Mouse (Mus musculus) liver, embryonic 15.5 days (tissue): ENCODE measurements around the gene Col6a2. TPM values are rescaled to one million over a fixed set of nuclear protein-coding genes. Genes with fewer than 3 reads are reported as not detected.

Experiments used
- ATAC-seq: fragments of 200-750 bp; cut with Nextera tagmentation; 2 replicates; pipeline ENCODE4 v1.8.0; 2017; ENCODE audit warnings: moderate number of reproducible peaks, mild to moderate bottlenecking, moderate library complexity; ENCODE audit not compliant: insufficient read depth
- H3K27ac ChIP-seq: fragments of 300-500 bp; sonication (generic); replicated peaks from 2 replicates; pipeline ENCODE4 v1.5.1; 2015; ENCODE audit warnings: mild to moderate bottlenecking, inconsistent platforms
- H3K27me3 ChIP-seq: fragments of 300-500 bp; sonication (generic); 2 replicates; pipeline ENCODE4 v1.6.1; 2015; ENCODE audit warnings: mild to moderate bottlenecking, inconsistent platforms
- H3K36me3 ChIP-seq: fragments of 300-500 bp; sonication (generic); replicated peaks from 2 replicates; pipeline ENCODE4 v1.6.1; 2015; ENCODE audit warnings: moderate library complexity, mild to moderate bottlenecking, inconsistent platforms
- H3K4me1 ChIP-seq: fragments of 300-500 bp; sonication (generic); replicated peaks from 2 replicates; pipeline ENCODE4 v1.6.1; 2015; ENCODE audit warnings: inconsistent platforms
- H3K4me2 ChIP-seq: fragments of 300-500 bp; sonication (generic); 2 replicates; pipeline ENCODE4 v1.6.1; 2015; ENCODE audit warnings: moderate library complexity, mild to moderate bottlenecking, inconsistent platforms
- H3K4me3 ChIP-seq: fragments of 300-500 bp; sonication (generic); replicated peaks from 2 replicates; pipeline ENCODE4 v1.5.1; 2015; ENCODE audit warnings: mild to moderate bottlenecking, inconsistent platforms
- H3K9ac ChIP-seq: fragments of 300-500 bp; sonication (generic); 2 replicates; pipeline ENCODE4 v1.6.1; 2015; ENCODE audit warnings: moderate library complexity, mild to moderate bottlenecking, inconsistent platforms
- H3K9me3 ChIP-seq: fragments of 300-500 bp; sonication (generic); replicated peaks from 2 replicates; pipeline ENCODE4 v1.6.1; 2016; ENCODE audit warnings: inconsistent platforms
- WGBS: fragments of 180-500 bp; shearing (Covaris S2); methylation state at CpG from one replicate; pipeline ENCODE4 v1.1.7; 2015; ENCODE audit warnings: mixed read lengths; ENCODE audit not compliant: insufficient replicate concordance; 5-methylcytosine and 5-hydroxymethylcytosine counted together
- polyA plus RNA-seq: library from polyadenylated mRNA; unstranded; fragments of >200 nt; fragmentation: Nextera tagmentation; extraction: Ambion mirVana; gene quantifications from 2 replicates; pipeline ENCODE4 v1.2.1, GENCODE M21; 2015

The Col6a2 gene
- 9.8 and 10.6 TPM in 2 replicates for polyA plus RNA-seq

GRCm38 (mm10) chr10:76622928-76623680 is at the start of gene Col6a2:
TSS of gene Col6a2 (minus strand) at chr10:76623630.
- peak; percentile 42 for ATAC-seq
- WGBS = 4% methylated on average over 30 of the region's 31 CpGs
- Histone ChIP-seq H3K36me3 (no peaks in the 10 kb centered on the region), H3K4me2 (peak within 1 kb of the TSS; percentile 38), H3K4me3 (peak within 1 kb of the TSS; percentile 17; the same call in 1 of the 2 replicates), H3K27me3 (0 out of 2 replicates have a peak, but pooled peaks cover 3% of the 10 kb centered on the region), H3K9ac (no peak within 1 kb of the TSS), H3K27ac (no peak within 1 kb of the TSS), H3K4me1 (no peaks in the 10 kb centered on the region; the same call in 1 of the 2 replicates), H3K9me3 (no peaks in the 10 kb centered on the region)

- H3K9ac ChIP-seq = no peak overlapping the region
- H3K27me3 ChIP-seq = no peaks in the 10 kb centered on the region
- no peaks in the 10 kb centered on the region for H3K9me3 ChIP-seq
- 81% methylated on average over 9 of the region's 9 CpGs for WGBS
- no peak overlapping the region for H3K4me3 ChIP-seq
- H3K4me1 ChIP-seq = no peaks in the 10 kb centered on the region
- H3K27ac ChIP-seq = no peak overlapping the region
- H3K4me2 ChIP-seq = no peak overlapping the region
- no peak for ATAC-seq
- H3K36me3 ChIP-seq = no peaks in the 10 kb centered on the region
Measured at GRCm38 (mm10) chr10:76671939-76672338, 48.5 kb upstream of the Col6a2 start.

- ATAC-seq = no peak
- no peaks in the 10 kb centered on the region for H3K4me1 ChIP-seq
- 32% methylated on average over 7 of the region's 7 CpGs for WGBS
- H3K9me3 ChIP-seq = no peaks in the 10 kb centered on the region
- no peak overlapping the region for H3K27ac ChIP-seq
- no peaks in the 10 kb centered on the region for H3K27me3 ChIP-seq
- H3K4me2 ChIP-seq = no peak overlapping the region
- no peaks in the 10 kb centered on the region for H3K36me3 ChIP-seq
- no peak overlapping the region for H3K9ac ChIP-seq
- H3K4me3 ChIP-seq = no peak overlapping the region
Measured at GRCm38 (mm10) chr10:76668947-76669284, 45.5 kb upstream of the Col6a2 start.

- Histone ChIP-seq H3K9me3 (no peaks in the 10 kb centered on the region), H3K4me3 (no peak overlapping the region), H3K4me2 (no peak overlapping the region), H3K9ac (no peak overlapping the region), H3K36me3 (no peaks in the 10 kb centered on the region), H3K4me1 (no peaks in the 10 kb centered on the region), H3K27me3 (no peaks in the 10 kb centered on the region), H3K27ac (no peak overlapping the region)
- ATAC-seq = no peak
- WGBS = 73% methylated on average over 4 of the region's 4 CpGs
Measured at GRCm38 (mm10) chr10:76668261-76668946, 45.0 kb upstream of the Col6a2 start.

GRCm38 (mm10) chr10:76667197-76667805 is 43.9 kb upstream of the Col6a2 start:
- ATAC-seq = no peak
- Histone ChIP-seq H3K27ac (no peak overlapping the region), H3K36me3 (no peaks in the 10 kb centered on the region), H3K27me3 (no peaks in the 10 kb centered on the region), H3K4me2 (no peak overlapping the region), H3K4me3 (no peak overlapping the region), H3K4me1 (no peaks in the 10 kb centered on the region), H3K9ac (no peak overlapping the region), H3K9me3 (no peaks in the 10 kb centered on the region)
- 69% methylated on average over 1 of the region's 1 CpGs for WGBS

GRCm38 (mm10) chr10:76665551-76665950 is 42.1 kb upstream of the Col6a2 start:
- Histone ChIP-seq H3K4me1 (no peaks in the 10 kb centered on the region), H3K36me3 (no peaks in the 10 kb centered on the region), H3K4me2 (no peak overlapping the region), H3K27ac (no peak overlapping the region), H3K27me3 (no peaks in the 10 kb centered on the region), H3K4me3 (no peak overlapping the region), H3K9me3 (no peaks in the 10 kb centered on the region), H3K9ac (no peak overlapping the region)
- ATAC-seq = no peak
- WGBS = 79% methylated on average over 11 of the region's 11 CpGs

GRCm38 (mm10) chr10:76664156-76665115 is 41.0 kb upstream of the Col6a2 start:
- Histone ChIP-seq H3K27ac (no peak overlapping the region), H3K4me3 (no peak overlapping the region), H3K9ac (no peak overlapping the region), H3K36me3 (no peaks in the 10 kb centered on the region), H3K27me3 (no peaks in the 10 kb centered on the region), H3K4me2 (no peak overlapping the region), H3K4me1 (no peaks in the 10 kb centered on the region), H3K9me3 (no peaks in the 10 kb centered on the region)
- no peak for ATAC-seq
- WGBS = 67% methylated on average over 20 of the region's 20 CpGs

GRCm38 (mm10) chr10:76653345-76654336 is 30.2 kb upstream of the Col6a2 start:
- no peaks in the 10 kb centered on the region for H3K36me3 ChIP-seq
- ATAC-seq = no peak
- WGBS = 62% methylated on average over 11 of the region's 11 CpGs
- H3K27me3 ChIP-seq = no peaks in the 10 kb centered on the region
- H3K4me2 ChIP-seq = no peak overlapping the region
- no peak overlapping the region for H3K9ac ChIP-seq
- no peak overlapping the region for H3K4me3 ChIP-seq
- no peaks in the 10 kb centered on the region for H3K4me1 ChIP-seq
- H3K27ac ChIP-seq = no peak overlapping the region
- no peaks in the 10 kb centered on the region for H3K9me3 ChIP-seq

GRCm38 (mm10) chr10:76650662-76651342 is 27.4 kb upstream of the Col6a2 start:
- Histone ChIP-seq H3K4me1 (no peaks in the 10 kb centered on the region), H3K9ac (no peak overlapping the region), H3K9me3 (no peaks in the 10 kb centered on the region), H3K27ac (no peak overlapping the region), H3K4me2 (no peak overlapping the region), H3K36me3 (no peaks in the 10 kb centered on the region), H3K27me3 (no peaks in the 10 kb centered on the region), H3K4me3 (no peak overlapping the region)
- 49% methylated on average over 12 of the region's 12 CpGs for WGBS
- no peak for ATAC-seq
